Mouse (Mus musculus) heart, embryonic 16.5 days (tissue): ENCODE results near the gene Wbp1l. TPM values are rescaled to one million over a fixed set of nuclear protein-coding genes. Genes with fewer than 3 reads are reported as not detected.

Source experiments
- ATAC-seq: fragments of 200-750 bp; cut with Nextera tagmentation; replicated peaks from 2 replicates; pipeline ENCODE4 v1.8.0; 2017; ENCODE audit warnings: moderate number of reproducible peaks; ENCODE audit not compliant: insufficient read depth, low FRiP score; ENCODE audit errors: extremely low read depth
- H3K27ac ChIP-seq: fragments of 300-500 bp; sonication (generic); 2 replicates; pipeline ENCODE4 v1.5.1; 2014; ENCODE audit warnings: mild to moderate bottlenecking, low read length, control low read depth, moderate library complexity
- H3K27me3 ChIP-seq: fragments of 300-500 bp; sonication (generic); 2 replicates; pipeline ENCODE4 v1.6.1; 2014; ENCODE audit warnings: low read length, mixed read lengths; ENCODE audit not compliant: control insufficient read depth, insufficient read depth
- H3K36me3 ChIP-seq: fragments of 300-500 bp; sonication (generic); 2 replicates; pipeline ENCODE4 v1.6.1; 2014; ENCODE audit not compliant: control insufficient read depth, insufficient read depth
- H3K4me1 ChIP-seq: fragments of 300-500 bp; sonication (generic); 2 replicates; pipeline ENCODE4 v1.6.1; 2014; ENCODE audit warnings: low read length, mixed read lengths; ENCODE audit not compliant: control insufficient read depth, insufficient read depth
- H3K4me2 ChIP-seq: fragments of 300-500 bp; sonication (generic); 2 replicates; pipeline ENCODE4 v1.6.1; 2014; ENCODE audit warnings: low read depth, mild to moderate bottlenecking, control low read depth, low read length
- H3K4me3 ChIP-seq: fragments of 300-500 bp; sonication (generic); 2 replicates; pipeline ENCODE4 v1.5.1; 2014; ENCODE audit warnings: mild to moderate bottlenecking, control low read depth, low read length
- H3K9ac ChIP-seq: fragments of 300-500 bp; sonication (generic); 2 replicates; pipeline ENCODE4 v1.6.1; 2014; ENCODE audit warnings: low read length, control low read depth
- H3K9me3 ChIP-seq: fragments of 300-500 bp; sonication (generic); replicated peaks from 2 replicates; pipeline ENCODE4 v1.6.1; 2016; ENCODE audit warnings: low read length; ENCODE audit not compliant: control insufficient read depth
- WGBS: fragments of 180-500 bp; shearing (Covaris S2); extraction: QIAGEN DNeasy Blood & Tissue Kit; methylation state at CpG from one replicate; pipeline ENCODE4 v1.1.7; 2014; 5-methylcytosine and 5-hydroxymethylcytosine counted together
- polyA plus RNA-seq: library from polyadenylated mRNA; unstranded; fragments of >200 nt; fragmentation: Nextera tagmentation; extraction: Ambion mirVana; gene quantifications from 2 replicates; pipeline ENCODE4 v1.2.1, GENCODE M21; 2015

Gene Wbp1l
- polyA plus RNA-seq, 1 experiment from 2014 or later: 60.5 TPM

GRCm38 (mm10) chr19:46691078-46691477 is 92.2 kb downstream of the Wbp1l start:
- H3K9ac ChIP-seq: no peak overlapping the region
- no peak for ATAC-seq
- 59% methylated on average over 2 of the region's 2 CpGs for WGBS

GRCm38 (mm10) chr19:46693146-46693545 is 94.3 kb downstream of the Wbp1l start:
- H3K4me2 ChIP-seq: no peak overlapping the region
- ATAC-seq: no peak
- no peak overlapping the region for H3K27ac ChIP-seq
- H3K4me3 ChIP-seq: no peak overlapping the region
- WGBS: 82% methylated on average over 4 of the region's 4 CpGs
- no peak overlapping the region for H3K9ac ChIP-seq
- no peaks in the 10 kb centered on the region for H3K9me3 ChIP-seq
- no peaks in the 10 kb centered on the region for H3K36me3 ChIP-seq
- no peaks in the 10 kb centered on the region for H3K27me3 ChIP-seq
- H3K4me1 ChIP-seq: peaks cover 11% of the 10 kb centered on the region

More at GRCm38 (mm10) chr19:46691078-46691477, 92.2 kb downstream of the Wbp1l start:
- Histone ChIP-seq H3K4me2 (no peak overlapping the region), H3K27ac (no peak overlapping the region), H3K4me1 (peaks cover 11% of the 10 kb centered on the region), H3K4me3 (no peak overlapping the region), H3K27me3 (no peaks in the 10 kb centered on the region), H3K36me3 (no peaks in the 10 kb centered on the region), H3K9me3 (no peaks in the 10 kb centered on the region)

GRCm38 (mm10) chr19:46696482-46696881 is 97.6 kb downstream of the Wbp1l start:
- 92% methylated on average over 8 of the region's 8 CpGs for WGBS
- ATAC-seq: no peak
- no peak overlapping the region for H3K4me3 ChIP-seq

GRCm38 (mm10) chr19:46696943-46697342 is 98.1 kb downstream of the Wbp1l start:
- H3K4me2 ChIP-seq: no peak overlapping the region
- no peaks in the 10 kb centered on the region for H3K27me3 ChIP-seq
- H3K4me3 ChIP-seq: no peak overlapping the region
- H3K36me3 ChIP-seq: 0 out of 2 replicates have a peak, but pooled peaks cover 4% of the 10 kb centered on the region
- WGBS: 95% methylated on average over 7 of the region's 7 CpGs
- no peaks in the 10 kb centered on the region for H3K9me3 ChIP-seq
- no peaks in the 10 kb centered on the region for H3K4me1 ChIP-seq
- no peak overlapping the region for H3K9ac ChIP-seq
- ATAC-seq: no peak
- no peak overlapping the region for H3K27ac ChIP-seq

More at GRCm38 (mm10) chr19:46696482-46696881, 97.6 kb downstream of the Wbp1l start:
- Histone ChIP-seq H3K27me3 (no peaks in the 10 kb centered on the region), H3K9ac (no peak overlapping the region), H3K4me2 (no peak overlapping the region), H3K27ac (no peak overlapping the region), H3K9me3 (no peaks in the 10 kb centered on the region), H3K36me3 (0 out of 2 replicates have a peak, but pooled peaks cover 4% of the 10 kb centered on the region), H3K4me1 (no peaks in the 10 kb centered on the region)

GRCm38 (mm10) chr19:46697840-46698517 is 99.1 kb downstream of the Wbp1l start:
- Histone ChIP-seq H3K4me2 (no peak overlapping the region), H3K9ac (no peak overlapping the region), H3K27ac (no peak overlapping the region), H3K9me3 (no peaks in the 10 kb centered on the region), H3K27me3 (no peaks in the 10 kb centered on the region), H3K4me3 (no peak overlapping the region), H3K4me1 (no peaks in the 10 kb centered on the region), H3K36me3 (0 out of 2 replicates have a peak, but pooled peaks cover 4% of the 10 kb centered on the region)
- WGBS: 59% methylated on average over 19 of the region's 19 CpGs
- ATAC-seq: no peak

GRCm38 (mm10) chr19:46699011-46699481 is 100.2 kb downstream of the Wbp1l start:
- Histone ChIP-seq H3K27ac (no peak overlapping the region), H3K4me3 (no peak overlapping the region), H3K4me2 (no peak overlapping the region), H3K9ac (no peak overlapping the region), H3K9me3 (no peaks in the 10 kb centered on the region), H3K27me3 (peaks cover 2% of the 10 kb centered on the region; the same call in 1 of the 2 replicates), H3K36me3 (0 out of 2 replicates have a peak, but pooled peaks cover 4% of the 10 kb centered on the region), H3K4me1 (no peaks in the 10 kb centered on the region)
- no peak for ATAC-seq
- 69% methylated on average over 10 of the region's 10 CpGs for WGBS

GRCm38 (mm10) chr19:46701156-46701555 is 102.3 kb downstream of the Wbp1l start:
- Histone ChIP-seq H3K4me3 (no peak overlapping the region), H3K36me3 (0 out of 2 replicates have a peak, but pooled peaks cover 4% of the 10 kb centered on the region)

GRCm38 (mm10) chr19:46705779-46706495 is 107.1 kb downstream of the Wbp1l start:
- no peak overlapping the region for H3K27ac ChIP-seq
- H3K27me3 ChIP-seq: peaks cover 2% of the 10 kb centered on the region; the same call in 1 of the 2 replicates
- H3K4me3 ChIP-seq: no peak overlapping the region
- ATAC-seq: no peak
- 39% methylated on average over 7 of the region's 7 CpGs for WGBS
- peaks cover 4% of the 10 kb centered on the region; the same call in 1 of the 2 replicates for H3K36me3 ChIP-seq
- H3K9ac ChIP-seq: no peak overlapping the region
- no peak overlapping the region for H3K4me2 ChIP-seq
- peaks cover 11% of the 10 kb centered on the region; the same call in 1 of the 2 replicates for H3K4me1 ChIP-seq
- no peaks in the 10 kb centered on the region for H3K9me3 ChIP-seq

More at GRCm38 (mm10) chr19:46701156-46701555, 102.3 kb downstream of the Wbp1l start:
- no peak for ATAC-seq
- WGBS: 79% methylated on average over 9 of the region's 9 CpGs
- no peaks in the 10 kb centered on the region for H3K9me3 ChIP-seq
- peaks cover 2% of the 10 kb centered on the region; the same call in 1 of the 2 replicates for H3K27me3 ChIP-seq
- H3K4me1 ChIP-seq: peaks cover 3% of the 10 kb centered on the region; the same call in 1 of the 2 replicates
- H3K27ac ChIP-seq: no peak overlapping the region
- H3K4me2 ChIP-seq: no peak overlapping the region
- H3K9ac ChIP-seq: no peak overlapping the region
